Mouse (Mus musculus): Measurements from ENCODE around the gene Slc2a4.
"Not testable (repeated sequence)": the region's sequence is repeated elsewhere in the genome, so short reads cannot be mapped to it uniquely, and the experiment has no call there.

Slc2a4 gene

GRCm38 (mm10) chr11:69919661-69920265, 28.2 kb downstream of the Slc2a4 start:
- DNase-seq (ENCODE audit: low spot score): peak; percentile 44

- DNase-seq (ENCODE audit: low spot score): no peak
Observed at GRCm38 (mm10) chr11:69919053-69919452, 28.9 kb downstream of the Slc2a4 start.

GRCm38 (mm10) chr11:69918118-69918517, 29.9 kb downstream of the Slc2a4 start:
- no peak for DNase-seq (ENCODE audit: low spot score)

GRCm38 (mm10) chr11:69917379-69917948, 30.5 kb downstream of the Slc2a4 start:
- no peak for DNase-seq (ENCODE audit: low spot score)

- DNase-seq (ENCODE audit: low spot score): not testable (repeated sequence)
Observed at GRCm38 (mm10) chr11:69916652-69917378, 31.2 kb downstream of the Slc2a4 start.

GRCm38 (mm10) chr11:69915667-69916627, 32.0 kb downstream of the Slc2a4 start:
- DNase-seq (ENCODE audit: low spot score): no peak

GRCm38 (mm10) chr11:69914917-69915430, 33.0 kb downstream of the Slc2a4 start:
- DNase-seq (ENCODE audit: low spot score): no peak

- no peak for DNase-seq (ENCODE audit: low spot score)
Observed at GRCm38 (mm10) chr11:69914372-69914764, 33.6 kb downstream of the Slc2a4 start.

- DNase-seq (ENCODE audit: low spot score): peak; percentile 97
Observed at GRCm38 (mm10) chr11:69913554-69914371, 34.2 kb downstream of the Slc2a4 start, which contains the start of gene Gps2. Gene Gps2 (plus strand): TSS chr11:69913888.

GRCm38 (mm10) chr11:69912716-69913530, 35.1 kb downstream of the Slc2a4 start:
- no peak for DNase-seq (ENCODE audit: low spot score)

- DNase-seq (ENCODE audit: low spot score): no peak
Observed at GRCm38 (mm10) chr11:69911701-69912100, 36.3 kb downstream of the Slc2a4 start.

- DNase-seq (ENCODE audit: low spot score): no peak
Observed at GRCm38 (mm10) chr11:69910781-69911560, 37.0 kb downstream of the Slc2a4 start.

GRCm38 (mm10) chr11:69910177-69910576, 37.8 kb downstream of the Slc2a4 start:
- DNase-seq (ENCODE audit: low spot score): no peak

GRCm38 (mm10) chr11:69909174-69909573, 38.8 kb downstream of the Slc2a4 start:
- DNase-seq (ENCODE audit: low spot score): no peak

- DNase-seq (ENCODE audit: low spot score): no peak
Observed at GRCm38 (mm10) chr11:69908645-69909044, 39.3 kb downstream of the Slc2a4 start.

GRCm38 (mm10) chr11:69904311-69904710, 43.7 kb downstream of the Slc2a4 start:
- DNase-seq (ENCODE audit: low spot score): no peak

- no peak for DNase-seq (ENCODE audit: low spot score)
Observed at GRCm38 (mm10) chr11:69902972-69903371, 45.0 kb downstream of the Slc2a4 start.

- no peak for DNase-seq (ENCODE audit: low spot score)
Observed at GRCm38 (mm10) chr11:69901993-69902392, 46.0 kb downstream of the Slc2a4 start.

GRCm38 (mm10) chr11:69901406-69901846, 46.6 kb downstream of the Slc2a4 start:
- peak; percentile 75 for DNase-seq (ENCODE audit: low spot score)
